Mouse (Mus musculus): Measurements from ENCODE around the gene Nup50. TPM values are rescaled to one million over a fixed set of nuclear protein-coding genes. Genes with fewer than 3 reads are reported as not detected.

Gene Nup50
- 6.2 and 6.8 TPM in 2 replicates for polyA plus RNA-seq (2012; rRNA removed)

DNA sequence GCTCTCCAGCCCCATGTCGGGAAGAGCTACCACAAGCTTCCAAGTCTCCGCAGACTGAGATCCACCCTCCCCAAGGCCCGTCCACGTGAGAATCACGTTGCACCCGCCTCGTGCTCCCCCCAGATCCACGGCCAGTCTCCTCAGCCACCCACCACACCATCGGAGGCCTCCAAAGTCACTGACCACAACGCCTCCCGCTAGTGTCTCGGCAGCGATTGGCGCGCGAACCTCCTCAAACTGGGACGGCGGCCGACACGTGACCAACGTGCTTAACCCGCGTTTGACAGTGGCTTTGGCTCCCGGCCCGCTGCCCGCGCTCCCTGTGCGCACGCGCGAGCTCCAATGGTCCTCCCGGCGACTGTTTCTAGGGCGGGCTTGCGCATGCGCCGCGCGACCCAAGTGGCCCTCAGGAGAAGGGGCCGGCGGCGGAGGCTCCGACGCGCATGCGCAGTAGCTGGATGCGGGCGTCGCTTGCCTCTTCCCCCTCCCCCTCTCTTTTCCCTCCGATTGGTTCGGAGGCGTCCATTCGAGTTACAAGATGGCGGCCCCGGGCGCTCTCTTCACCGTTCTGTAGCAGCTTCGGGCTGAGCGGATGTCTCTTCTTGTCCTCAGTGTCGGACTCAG, at the start of gene Nup50:
Gene Nup50 (plus strand): TSS at position 528 of the 624 bp plus-strand sequence.

DNA sequence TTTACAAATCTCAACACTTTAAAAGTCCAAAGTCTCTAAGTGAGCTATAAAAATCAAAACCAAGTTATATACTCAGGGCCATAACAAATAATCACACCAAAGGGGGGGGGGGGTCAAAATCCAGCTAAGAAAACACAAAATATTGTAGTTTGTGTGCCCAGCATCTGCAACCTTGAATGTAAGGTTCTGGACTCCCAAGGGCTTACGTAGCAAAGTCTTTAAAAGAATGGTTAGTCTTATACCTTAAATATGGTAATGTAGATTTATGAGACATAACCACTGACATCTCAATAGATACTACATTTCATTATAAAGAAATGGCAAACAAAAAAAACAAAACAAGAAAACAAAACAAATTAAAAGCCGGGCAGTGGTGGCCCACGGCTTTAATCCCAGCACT, 3.3 kb upstream of the Nup50 start, which contains the start of gene Gm29666:
Gene Gm29666 (minus strand): TSS at position 101 of the 400 bp plus-strand sequence.

DNA sequence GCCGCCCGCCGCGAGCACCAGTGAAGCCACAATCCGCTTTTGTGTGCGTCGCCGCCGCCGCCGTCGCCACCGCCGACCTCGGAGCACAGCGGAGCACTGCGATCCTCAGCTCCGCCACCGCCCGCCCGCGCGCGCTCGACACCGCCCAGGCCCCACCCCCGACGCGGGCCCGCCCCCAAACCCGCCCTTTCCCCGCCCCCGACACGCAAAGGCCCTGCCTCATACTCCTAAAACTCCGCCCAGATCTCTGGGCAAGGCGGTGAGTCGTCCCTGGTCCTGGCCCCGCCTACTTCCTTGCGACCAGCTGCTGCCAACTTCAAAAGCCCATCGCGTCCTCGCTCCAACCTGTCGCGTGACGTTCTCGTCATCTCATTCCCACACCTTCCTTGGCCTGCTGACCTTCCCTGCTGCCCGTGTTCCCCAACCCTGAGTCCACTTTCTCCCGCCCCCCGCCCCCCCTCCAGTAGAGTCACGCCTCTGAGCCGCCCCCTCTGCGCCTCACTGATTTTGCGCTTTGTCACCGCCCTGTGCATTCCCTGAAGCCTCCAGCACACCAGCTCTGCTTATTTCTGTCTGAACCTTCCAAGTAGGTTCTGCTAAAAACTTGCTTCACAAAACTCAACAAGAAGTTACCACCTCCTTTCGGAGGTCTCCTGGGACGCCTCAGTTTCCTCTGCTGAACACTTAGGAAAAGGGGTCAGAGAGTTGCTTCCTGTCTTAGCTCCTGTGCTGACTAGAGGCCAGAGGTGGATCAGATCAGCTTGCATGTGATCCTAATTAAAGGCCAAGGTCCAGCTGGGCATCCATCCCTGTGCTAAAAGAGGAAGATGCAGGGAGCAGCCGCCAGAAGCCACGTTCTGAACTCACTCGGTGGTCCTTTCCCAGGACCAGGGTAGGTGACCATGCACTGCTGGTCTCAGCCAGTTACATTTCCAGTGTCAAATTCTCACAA, 64.9 kb downstream of the Nup50 start, which contains the start of gene 5031439G07Rik:
Gene 5031439G07Rik (minus strand): TSS at position 678 of the 952 bp plus-strand sequence.

Other genes with a start within 250 kb of the Nup50 start
- gene Arhgap8, start 203.4 kb upstream of the Nup50 start, polyA plus RNA-seq (2012; rRNA removed) = 5.6 and 13.2 TPM in 2 replicates
- gene Phf21b, start 67.4 kb upstream of the Nup50 start, polyA plus RNA-seq (2012; rRNA removed) = 16.1 and 20.4 TPM in 2 replicates
- 0.12 and 0.13 TPM in 2 replicates for gene Gm29666, start 3.4 kb upstream of the Nup50 start, polyA plus RNA-seq (2012; rRNA removed)
- gene 5031439G07Rik, start 65.1 kb downstream of the Nup50 start, polyA plus RNA-seq (2012; rRNA removed) = 12.4 and 15.3 TPM in 2 replicates
- 0.24 TPM in 1 of 2 replicates, not detected in the other for gene Upk3a, start 93.7 kb downstream of the Nup50 start, polyA plus RNA-seq (2012; rRNA removed)
- gene Fam118a, start 105.5 kb downstream of the Nup50 start, polyA plus RNA-seq (2012; rRNA removed) = 4.4 and 5.9 TPM in 2 replicates
- gene Smc1b, start 208.6 kb downstream of the Nup50 start, polyA plus RNA-seq (2012; rRNA removed) = not detected in 2 replicates
- gene Ribc2, start 208.7 kb downstream of the Nup50 start, polyA plus RNA-seq (2012; rRNA removed) = not detected in 2 replicates